Mouse (Mus musculus): Measurements from ENCODE around the gene Nanp. TPM values are rescaled to one million over a fixed set of nuclear protein-coding genes. Genes with fewer than 3 reads are reported as not detected.

Nanp gene
- polyA plus RNA-seq, 1 experiment from 2014 or later = 49.2 TPM

DNA sequence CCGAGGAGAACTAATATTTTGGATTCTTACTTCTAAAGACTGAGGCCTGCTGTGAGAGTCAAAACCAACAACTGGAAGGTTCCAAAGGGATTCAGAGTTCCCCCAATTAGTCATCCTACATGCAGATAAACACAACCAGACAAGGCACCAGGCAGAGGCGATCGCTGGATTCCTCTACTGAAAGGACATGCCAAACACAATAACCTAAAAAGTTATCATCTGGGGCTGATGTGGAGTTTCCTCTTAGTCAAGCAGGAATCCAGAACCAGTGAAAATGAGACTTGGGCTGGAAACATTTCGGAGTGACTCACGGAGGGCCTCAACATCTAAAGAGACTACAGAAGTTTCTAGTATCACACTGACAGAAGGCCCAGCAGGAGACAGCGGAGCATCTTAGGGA, 35.4 kb downstream of the Nanp start:
- 82% methylated on average over 6 of the region's 6 CpGs for WGBS (ENCODE audit: insufficient replicate concordance)
- H3K4me2 ChIP-seq (ENCODE audit: low read depth, low read length) = no peak overlapping the region
- H3K27ac ChIP-seq (ENCODE audit: low read depth) = no peak overlapping the region
- no peaks in the 10 kb centered on the region for H3K36me3 ChIP-seq (replicated peaks; ENCODE audit: insufficient read depth, low read length)
- H3K4me1 ChIP-seq (ENCODE audit: insufficient read depth) = peaks cover 14% of the 10 kb centered on the region
- H3K9me3 ChIP-seq (ENCODE audit: low read length) = no peaks in the 10 kb centered on the region
- H3K27me3 ChIP-seq (ENCODE audit: insufficient read depth, low read length) = peaks cover 5% of the 10 kb centered on the region; the same call in 1 of the 2 replicates
- DNase-seq (no peak), ATAC-seq (no peak)
- H3K4me3 ChIP-seq (ENCODE audit: low read depth, low read length) = no peak overlapping the region
- no peak overlapping the region for H3K9ac ChIP-seq (replicated peaks)
- no peak for TF ChIP-seq CTCF (IDR thresholded peaks at IDR 0.05; ENCODE audit: low read depth)
- no peak for TF ChIP-seq EP300 (IDR thresholded peaks at IDR 0.05; ENCODE audit: low read depth)

DNA sequence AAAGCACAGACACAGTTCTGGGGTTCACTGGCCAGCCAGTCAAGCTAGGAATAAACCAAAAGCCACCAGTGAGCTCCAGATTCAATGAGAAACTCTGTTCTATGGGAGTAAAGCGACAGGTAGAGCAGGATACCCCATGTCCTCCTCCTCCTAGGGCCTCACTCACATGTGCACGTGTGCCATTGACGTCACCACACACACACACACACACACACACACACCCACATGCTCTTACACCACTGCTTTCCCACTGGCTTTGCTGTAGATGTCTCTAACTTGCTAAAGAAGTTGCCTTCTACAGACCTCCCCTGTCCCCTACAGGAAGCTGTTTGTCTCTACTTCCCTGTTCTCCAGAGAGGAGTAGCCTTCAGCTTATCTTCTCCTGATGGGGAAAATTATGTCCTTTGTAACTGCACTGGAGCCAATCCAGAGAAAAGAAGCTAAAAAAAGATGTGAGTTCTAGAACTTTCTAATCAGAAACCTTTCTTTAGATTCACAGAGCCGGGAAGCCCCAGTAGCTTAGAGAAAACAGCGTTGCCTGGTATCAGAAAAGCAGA, 37.5 kb downstream of the Nanp start:
- Histone ChIP-seq H3K9me3 (ENCODE audit: low read length) (no peaks in the 10 kb centered on the region), H3K4me2 (ENCODE audit: low read depth, low read length) (no peak overlapping the region), H3K27ac (ENCODE audit: low read depth) (0 out of 2 replicates have a peak overlapping the region, but pooled peaks have one; percentile 2), H3K4me1 (ENCODE audit: insufficient read depth) (peaks cover 11% of the 10 kb centered on the region), H3K9ac (replicated peaks) (no peak overlapping the region), H3K36me3 (replicated peaks; ENCODE audit: insufficient read depth, low read length) (no peaks in the 10 kb centered on the region), H3K27me3 (ENCODE audit: insufficient read depth, low read length) (no peaks in the 10 kb centered on the region), H3K4me3 (ENCODE audit: low read depth, low read length) (no peak overlapping the region)
- DNase-seq = no peak
- TF ChIP-seq EP300 (IDR thresholded peaks at IDR 0.05; ENCODE audit: low read depth) (no peak), CTCF (IDR thresholded peaks at IDR 0.05; ENCODE audit: low read depth) (no peak)
- ATAC-seq = peak; percentile 22; the same call in 1 of the 2 replicates
- WGBS (ENCODE audit: insufficient replicate concordance) = 55% methylated on average over 5 of the region's 5 CpGs

DNA sequence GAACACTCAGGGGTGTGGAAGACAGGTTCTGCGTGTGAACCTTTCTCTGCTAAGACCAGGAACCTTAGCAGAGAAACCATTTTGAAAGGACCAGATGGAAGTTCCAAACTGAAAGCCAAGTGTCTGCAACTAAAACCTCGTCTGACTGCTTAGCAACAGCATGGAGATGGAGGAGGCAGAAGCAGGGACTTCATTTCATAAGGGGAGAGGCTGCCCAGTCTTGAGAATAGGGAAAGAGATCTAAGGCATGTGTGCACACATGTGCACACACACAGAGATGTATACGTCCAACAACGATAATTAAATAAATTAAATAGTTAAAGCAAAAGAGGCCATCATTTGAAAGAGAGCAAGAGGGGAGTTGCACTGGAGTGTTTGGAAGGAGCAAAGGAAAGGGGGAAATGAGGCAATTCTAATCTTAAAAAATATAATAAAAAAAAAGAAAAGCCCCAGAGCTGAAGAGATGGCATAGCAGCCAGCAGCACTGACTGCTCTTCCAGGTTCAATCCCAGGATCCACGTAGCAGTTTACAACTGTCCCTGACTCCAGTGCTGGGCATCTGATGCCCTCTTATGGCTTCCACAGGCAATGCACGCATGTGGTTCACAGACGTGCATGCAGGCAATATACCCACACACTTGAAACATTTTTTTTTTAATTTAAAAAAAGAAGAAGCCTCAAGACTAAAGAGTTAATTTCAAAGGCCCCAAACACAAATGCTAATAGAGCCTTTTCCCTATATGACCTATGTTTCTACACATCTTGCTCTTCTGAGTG, 38.6 kb downstream of the Nanp start:
- H3K9me3 ChIP-seq (ENCODE audit: low read length) = no peaks in the 10 kb centered on the region
- no peaks in the 10 kb centered on the region for H3K27me3 ChIP-seq (ENCODE audit: insufficient read depth, low read length)
- WGBS (ENCODE audit: insufficient replicate concordance) = 57% methylated on average over 7 of the region's 7 CpGs
- H3K4me1 ChIP-seq (ENCODE audit: insufficient read depth) = peaks cover 11% of the 10 kb centered on the region
- TF ChIP-seq CTCF (IDR thresholded peaks at IDR 0.05; ENCODE audit: low read depth) = peak; percentile 91
- TF ChIP-seq EP300 (IDR thresholded peaks at IDR 0.05; ENCODE audit: low read depth) = no peak
- H3K36me3 ChIP-seq (replicated peaks; ENCODE audit: insufficient read depth, low read length) = no peaks in the 10 kb centered on the region
- no peak overlapping the region for H3K27ac ChIP-seq (ENCODE audit: low read depth)
- DNase-seq (peak; percentile 63), ATAC-seq (peak; percentile 81)
- H3K4me3 ChIP-seq (ENCODE audit: low read depth, low read length) = no peak overlapping the region
- no peak overlapping the region for H3K4me2 ChIP-seq (ENCODE audit: low read depth, low read length)
- no peak overlapping the region for H3K9ac ChIP-seq (replicated peaks)

DNA sequence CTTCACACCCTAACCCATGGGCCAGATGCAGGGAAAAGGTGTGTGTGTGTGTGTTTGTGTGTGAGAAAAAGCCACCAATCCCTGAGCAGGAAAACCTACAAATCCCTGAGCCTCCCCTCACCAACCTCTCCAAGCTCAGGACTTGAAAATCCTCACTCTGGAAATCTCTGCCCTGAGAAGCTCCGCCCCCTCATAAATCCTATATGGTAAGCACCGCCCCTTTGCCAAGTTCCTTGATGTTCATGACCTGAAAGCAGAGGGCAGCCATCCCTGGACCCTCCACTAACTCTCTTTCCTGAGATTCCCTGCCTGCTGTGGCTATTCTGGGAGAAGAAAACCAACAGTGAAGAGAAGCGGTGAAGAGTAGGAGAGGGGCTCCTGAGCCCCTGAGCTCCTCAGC, 40.2 kb downstream of the Nanp start:
- Histone ChIP-seq H3K27me3 (ENCODE audit: insufficient read depth, low read length) (no peaks in the 10 kb centered on the region), H3K4me2 (ENCODE audit: low read depth, low read length) (no peak overlapping the region), H3K9ac (replicated peaks) (no peak overlapping the region), H3K27ac (ENCODE audit: low read depth) (no peak overlapping the region), H3K36me3 (replicated peaks; ENCODE audit: insufficient read depth, low read length) (no peaks in the 10 kb centered on the region), H3K4me1 (ENCODE audit: insufficient read depth) (peaks cover 5% of the 10 kb centered on the region), H3K4me3 (ENCODE audit: low read depth, low read length) (no peak overlapping the region), H3K9me3 (ENCODE audit: low read length) (no peaks in the 10 kb centered on the region)
- WGBS (ENCODE audit: insufficient replicate concordance) = 79% methylated on average over 3 of the region's 3 CpGs
- TF ChIP-seq EP300 (IDR thresholded peaks at IDR 0.05; ENCODE audit: low read depth) (no peak), CTCF (IDR thresholded peaks at IDR 0.05; ENCODE audit: low read depth) (no peak)
- ATAC-seq (no peak), DNase-seq (no peak)

DNA sequence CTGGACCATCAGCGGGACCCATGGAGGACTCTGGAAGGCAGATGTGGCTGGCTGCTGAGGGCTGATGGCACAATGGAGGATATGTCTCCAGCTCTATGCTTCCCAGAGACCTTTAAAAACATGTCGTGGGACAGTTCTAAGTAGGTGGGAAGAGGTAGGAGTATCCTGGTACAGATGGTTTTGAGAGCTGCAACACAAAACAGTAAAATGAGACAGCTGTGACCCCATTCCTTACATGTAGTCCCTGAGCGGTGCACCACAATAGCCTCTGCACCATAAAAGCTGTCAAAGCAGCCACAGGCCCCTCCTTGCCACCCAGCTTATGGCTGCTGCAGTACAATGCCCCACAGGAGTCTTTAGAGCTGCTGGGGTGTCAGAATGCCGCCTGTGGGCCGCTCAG, 41.6 kb downstream of the Nanp start:
- no peak for TF ChIP-seq EP300 (IDR thresholded peaks at IDR 0.05; ENCODE audit: low read depth)
- TF ChIP-seq CTCF (IDR thresholded peaks at IDR 0.05; ENCODE audit: low read depth) = no peak
- no peaks in the 10 kb centered on the region for H3K9me3 ChIP-seq (ENCODE audit: low read length)
- no peak overlapping the region for H3K9ac ChIP-seq (replicated peaks)
- 84% methylated on average over 5 of the region's 5 CpGs for WGBS (ENCODE audit: insufficient replicate concordance)
- H3K4me2 ChIP-seq (ENCODE audit: low read depth, low read length) = no peak overlapping the region
- H3K27ac ChIP-seq (ENCODE audit: low read depth) = no peak overlapping the region
- ATAC-seq (no peak), DNase-seq (no peak)
- H3K4me3 ChIP-seq (ENCODE audit: low read depth, low read length) = no peak overlapping the region
- no peaks in the 10 kb centered on the region; the same call in none of the 2 replicates for H3K4me1 ChIP-seq (ENCODE audit: insufficient read depth)
- no peaks in the 10 kb centered on the region for H3K36me3 ChIP-seq (replicated peaks; ENCODE audit: insufficient read depth, low read length)
- H3K27me3 ChIP-seq (ENCODE audit: insufficient read depth, low read length) = no peaks in the 10 kb centered on the region

DNA sequence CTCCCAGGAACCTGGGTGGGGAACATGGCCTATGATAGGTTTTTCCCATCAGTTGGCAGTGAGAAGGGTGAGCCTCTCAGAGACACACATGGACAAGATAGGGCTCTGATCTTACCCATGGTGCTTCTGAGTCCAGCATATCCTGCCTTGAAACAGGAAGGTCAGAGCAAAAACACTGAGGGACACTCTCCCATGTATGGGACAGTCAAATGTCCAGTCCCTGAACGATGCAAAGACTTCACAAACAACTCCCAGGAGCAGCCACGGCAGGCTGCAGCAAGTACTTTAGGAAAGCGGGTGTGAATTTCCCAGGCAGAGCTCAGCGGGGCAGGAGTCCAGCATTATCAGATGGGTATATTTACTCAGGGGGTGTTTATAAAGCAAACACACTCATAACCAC, 43.9 kb downstream of the Nanp start:
- TF ChIP-seq CTCF (IDR thresholded peaks at IDR 0.05; ENCODE audit: low read depth) (no peak), EP300 (IDR thresholded peaks at IDR 0.05; ENCODE audit: low read depth) (no peak)
- H3K27ac ChIP-seq (ENCODE audit: low read depth) = no peak overlapping the region
- no peaks in the 10 kb centered on the region; the same call in 1 of the 2 replicates for H3K4me1 ChIP-seq (ENCODE audit: insufficient read depth)
- no peak overlapping the region for H3K4me3 ChIP-seq (ENCODE audit: low read depth, low read length)
- WGBS (ENCODE audit: insufficient replicate concordance) = 72% methylated on average over 4 of the region's 4 CpGs
- no peak for ATAC-seq
- no peaks in the 10 kb centered on the region for H3K27me3 ChIP-seq (ENCODE audit: insufficient read depth, low read length)
- H3K36me3 ChIP-seq (replicated peaks; ENCODE audit: insufficient read depth, low read length) = no peaks in the 10 kb centered on the region
- no peaks in the 10 kb centered on the region for H3K9me3 ChIP-seq (ENCODE audit: low read length)
- no peak overlapping the region for H3K9ac ChIP-seq (replicated peaks)
- H3K4me2 ChIP-seq (ENCODE audit: low read depth, low read length) = no peak overlapping the region
- no peak for DNase-seq
